Mouse (Mus musculus) embryonic facial prominence, embryonic 15.5 days (tissue): ENCODE measurements around the gene Cryab. TPM values are rescaled to one million over a fixed set of nuclear protein-coding genes. Genes with fewer than 3 reads are reported as not detected.

Experiments
- ATAC-seq: fragments of 200-750 bp; cut with Nextera tagmentation; 2 replicates; pipeline ENCODE4 v1.8.0; 2017; ENCODE audit warnings: low read depth, moderate TSS enrichment; ENCODE audit not compliant: insufficient number of reproducible peaks, low FRiP score, low TSS enrichment
- H3K27ac ChIP-seq: fragments of 300-500 bp; sonication (generic); replicated peaks from 2 replicates; pipeline ENCODE4 v1.5.1; 2015; ENCODE audit warnings: mild to moderate bottlenecking, inconsistent platforms
- H3K27me3 ChIP-seq: fragments of 300-500 bp; sonication (generic); 2 replicates; pipeline ENCODE4 v1.6.1; 2015; ENCODE audit warnings: inconsistent platforms
- H3K36me3 ChIP-seq: fragments of 300-500 bp; sonication (generic); 2 replicates; pipeline ENCODE4 v1.6.1; 2015; ENCODE audit warnings: mild to moderate bottlenecking, inconsistent platforms
- H3K4me1 ChIP-seq: fragments of 300-500 bp; sonication (generic); 2 replicates; pipeline ENCODE4 v1.6.1; 2015; ENCODE audit warnings: inconsistent platforms
- H3K4me2 ChIP-seq: fragments of 300-500 bp; sonication (generic); replicated peaks from 2 replicates; pipeline ENCODE4 v1.6.1; 2015; ENCODE audit warnings: mild to moderate bottlenecking, inconsistent platforms
- H3K4me3 ChIP-seq: fragments of 300-500 bp; sonication (generic); replicated peaks from 2 replicates; pipeline ENCODE4 v1.5.1; 2015; ENCODE audit warnings: mild to moderate bottlenecking, inconsistent platforms
- H3K9ac ChIP-seq: fragments of 300-500 bp; sonication (generic); 2 replicates; pipeline ENCODE4 v1.6.1; 2015; ENCODE audit warnings: inconsistent platforms
- H3K9me3 ChIP-seq: fragments of 300-500 bp; sonication (generic); replicated peaks from 2 replicates; pipeline ENCODE4 v1.6.1; 2016; ENCODE audit warnings: inconsistent platforms
- WGBS: fragments of 180-500 bp; shearing (Covaris S2); methylation state at CpG from one replicate; pipeline ENCODE4 v1.1.7; 2015; 5-methylcytosine and 5-hydroxymethylcytosine counted together
- polyA plus RNA-seq: library from polyadenylated mRNA; unstranded; fragments of >200 nt; fragmentation: Nextera tagmentation; extraction: Ambion mirVana; gene quantifications from 2 replicates; pipeline ENCODE4 v1.2.1, GENCODE M21; 2015

Cryab gene
- polyA plus RNA-seq, 1 experiment from 2014 or later = 139 TPM

DNA sequence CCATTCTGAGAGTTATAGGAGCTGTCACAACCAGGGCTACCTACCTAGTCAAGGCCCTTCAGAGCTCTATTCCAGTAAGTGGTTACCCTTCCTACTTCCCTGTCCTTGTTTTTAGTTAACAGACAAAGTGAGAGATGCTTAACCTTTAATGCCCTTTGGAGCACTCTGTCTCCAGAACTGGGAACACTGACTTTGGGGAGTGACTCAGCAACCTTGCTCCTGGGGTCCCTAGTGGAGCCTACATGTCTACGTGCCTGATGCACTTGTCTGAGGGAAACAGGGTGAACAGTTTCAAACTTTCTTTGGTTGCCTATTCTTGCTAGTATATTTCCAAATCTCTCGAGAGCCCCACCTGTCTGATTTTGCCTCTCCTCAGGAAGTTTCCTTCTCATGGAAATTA, 8.4 kb upstream of the Cryab start:
- no peaks in the 10 kb centered on the region for H3K36me3 ChIP-seq
- WGBS = 73% methylated on average over 2 of the region's 2 CpGs
- ATAC-seq = no peak
- no peak overlapping the region for H3K4me3 ChIP-seq
- H3K27ac ChIP-seq = no peak overlapping the region
- H3K4me2 ChIP-seq = no peak overlapping the region
- H3K9ac ChIP-seq = no peak overlapping the region
- H3K27me3 ChIP-seq = no peaks in the 10 kb centered on the region
- H3K9me3 ChIP-seq = no peaks in the 10 kb centered on the region
- peaks cover 8% of the 10 kb centered on the region; the same call in 1 of the 2 replicates for H3K4me1 ChIP-seq

DNA sequence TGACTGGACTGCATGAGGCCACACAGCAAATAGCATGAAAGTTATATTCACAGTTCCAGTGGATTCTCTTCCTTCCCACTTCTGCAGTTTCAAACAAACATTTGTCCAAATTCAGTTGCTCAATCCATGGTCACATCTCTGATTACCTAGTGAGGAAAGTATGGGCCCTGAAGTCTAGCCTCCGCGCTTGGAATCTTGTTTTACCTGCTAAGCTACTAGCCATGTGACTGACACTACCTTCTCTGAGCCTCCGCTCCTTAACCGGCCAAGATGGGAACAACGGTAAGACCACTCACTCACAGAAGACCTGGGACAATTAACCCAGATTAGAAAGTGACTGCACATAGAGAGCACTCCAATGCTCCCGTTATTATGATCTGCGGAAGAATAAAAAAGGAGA, 5.3 kb upstream of the Cryab start:
- peak overlapping the region; percentile 77; the same call in 1 of the 2 replicates for H3K27ac ChIP-seq
- no peaks in the 10 kb centered on the region for H3K36me3 ChIP-seq
- H3K9ac ChIP-seq = no peak overlapping the region; the same call in 1 of the 2 replicates
- no peaks in the 10 kb centered on the region for H3K27me3 ChIP-seq
- WGBS = 14% methylated on average over 7 of the region's 7 CpGs
- H3K9me3 ChIP-seq = no peaks in the 10 kb centered on the region
- peak overlapping the region; percentile 59 for H3K4me2 ChIP-seq
- peaks cover 8% of the 10 kb centered on the region; the same call in 1 of the 2 replicates for H3K4me1 ChIP-seq
- no peak for ATAC-seq
- peak overlapping the region; percentile 42 for H3K4me3 ChIP-seq

DNA sequence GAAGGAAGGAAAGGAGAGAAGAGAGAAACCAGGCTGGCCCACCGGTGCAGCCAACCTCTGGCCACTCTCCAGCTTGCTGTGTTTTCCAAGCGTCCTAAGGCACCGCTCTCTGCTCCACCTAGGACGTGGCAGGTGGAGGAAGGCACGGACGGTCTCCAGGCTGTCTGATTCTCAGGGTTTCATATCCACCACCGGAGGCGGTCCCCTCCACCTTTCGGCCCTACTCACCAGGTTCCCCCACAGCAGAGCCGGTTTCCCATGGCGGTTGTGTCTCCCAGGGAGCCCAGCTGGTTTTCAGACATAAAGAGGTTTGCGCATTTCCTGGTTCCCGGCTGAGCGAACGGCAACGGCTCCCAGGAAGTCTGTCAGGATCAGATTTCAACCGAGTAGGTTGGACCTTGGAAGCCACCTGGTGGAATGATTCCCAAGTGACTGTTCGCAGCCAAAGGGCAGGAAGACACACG, 4.9 kb upstream of the Cryab start, which contains the start of gene 2310030G06Rik:
Gene 2310030G06Rik (minus strand): TSS at position 323 of the 464 bp plus-strand sequence.
- peak within 1 kb of the TSS; percentile 29; the same call in 1 of the 2 replicates for H3K9ac ChIP-seq
- peak within 1 kb of the TSS; percentile 77 for H3K27ac ChIP-seq
- H3K4me1 ChIP-seq = peaks cover 13% of the 10 kb centered on the region; the same call in 1 of the 2 replicates
- ATAC-seq = peak; percentile 77
- H3K27me3 ChIP-seq = no peaks in the 10 kb centered on the region
- H3K4me3 ChIP-seq = peak within 1 kb of the TSS; percentile 42
- no peaks in the 10 kb centered on the region for H3K9me3 ChIP-seq
- H3K36me3 ChIP-seq = no peaks in the 10 kb centered on the region
- peak within 1 kb of the TSS; percentile 59 for H3K4me2 ChIP-seq
- 2% methylated on average over 19 of the region's 19 CpGs for WGBS

DNA sequence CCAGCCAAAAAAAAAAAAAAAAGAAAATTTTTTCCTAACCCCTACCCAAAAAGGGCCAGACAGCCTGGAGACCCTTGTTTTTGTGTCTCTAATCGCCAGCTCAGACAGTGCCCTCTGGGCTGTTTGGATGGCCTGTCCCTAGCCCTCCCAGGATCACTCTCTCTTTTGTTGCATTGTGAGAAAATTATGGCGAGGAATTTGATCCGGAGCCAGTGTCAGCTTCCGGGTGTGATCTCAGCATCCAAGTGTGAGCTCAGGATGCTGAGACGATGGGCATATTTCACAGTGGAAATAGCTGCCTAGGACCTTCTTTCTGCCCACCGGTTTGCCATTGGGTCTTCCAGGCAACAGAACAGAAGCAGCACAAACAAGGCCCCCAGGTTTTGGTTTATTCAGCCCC, 419 bp upstream of the Cryab start:
- Histone ChIP-seq H3K27me3 (no peaks in the 10 kb centered on the region), H3K4me2 (no peak overlapping the region), H3K9me3 (no peaks in the 10 kb centered on the region), H3K9ac (no peak overlapping the region; the same call in 1 of the 2 replicates), H3K27ac (no peak overlapping the region), H3K4me3 (peak overlapping the region; percentile 21; the same call in 1 of the 2 replicates), H3K4me1 (peaks cover 29% of the 10 kb centered on the region), H3K36me3 (no peaks in the 10 kb centered on the region)
- ATAC-seq = no peak
- 39% methylated on average over 6 of the region's 6 CpGs for WGBS

DNA sequence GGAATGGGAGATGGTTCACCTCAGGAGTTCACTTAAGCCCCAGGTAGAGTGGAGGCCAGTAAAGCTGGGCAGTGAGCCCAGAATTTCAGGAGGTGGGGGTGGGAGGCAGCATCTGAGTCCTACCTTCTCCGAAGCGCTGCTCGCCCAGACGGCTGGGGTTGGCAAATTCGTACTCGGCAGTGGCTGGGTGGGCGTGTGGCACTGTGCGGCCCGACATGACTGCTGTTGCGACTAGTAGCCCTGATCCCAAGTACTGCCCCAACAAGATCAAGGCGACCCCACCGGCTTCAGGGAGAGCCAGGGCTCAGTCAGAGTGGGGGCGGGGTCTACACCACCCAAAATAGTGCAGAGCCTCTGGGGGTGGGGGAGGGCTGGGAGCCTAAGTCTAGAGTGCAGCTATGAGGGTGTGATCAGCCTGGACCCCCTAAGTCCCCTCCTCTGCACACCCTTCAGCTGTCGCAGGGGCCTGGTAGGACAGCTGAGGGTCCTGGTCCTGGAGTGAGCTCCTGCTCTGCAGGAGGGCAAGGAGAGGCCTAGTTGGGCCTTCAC, 1.0 kb downstream of the Cryab start, which contains the start of gene Hspb2:
Gene Hspb2 (minus strand): TSS at position 301 of the 549 bp plus-strand sequence.
- WGBS = 53% methylated on average over 14 of the region's 14 CpGs
- Histone ChIP-seq H3K9me3 (no peaks in the 10 kb centered on the region), H3K4me3 (peak within 1 kb of the TSS; percentile 21), H3K9ac (no peak within 1 kb of the TSS), H3K36me3 (no peaks in the 10 kb centered on the region), H3K27ac (peak within 1 kb of the TSS; percentile 68), H3K4me1 (peaks cover 21% of the 10 kb centered on the region), H3K4me2 (peak within 1 kb of the TSS; percentile 28), H3K27me3 (no peaks in the 10 kb centered on the region)
- peak; percentile 77 for ATAC-seq

DNA sequence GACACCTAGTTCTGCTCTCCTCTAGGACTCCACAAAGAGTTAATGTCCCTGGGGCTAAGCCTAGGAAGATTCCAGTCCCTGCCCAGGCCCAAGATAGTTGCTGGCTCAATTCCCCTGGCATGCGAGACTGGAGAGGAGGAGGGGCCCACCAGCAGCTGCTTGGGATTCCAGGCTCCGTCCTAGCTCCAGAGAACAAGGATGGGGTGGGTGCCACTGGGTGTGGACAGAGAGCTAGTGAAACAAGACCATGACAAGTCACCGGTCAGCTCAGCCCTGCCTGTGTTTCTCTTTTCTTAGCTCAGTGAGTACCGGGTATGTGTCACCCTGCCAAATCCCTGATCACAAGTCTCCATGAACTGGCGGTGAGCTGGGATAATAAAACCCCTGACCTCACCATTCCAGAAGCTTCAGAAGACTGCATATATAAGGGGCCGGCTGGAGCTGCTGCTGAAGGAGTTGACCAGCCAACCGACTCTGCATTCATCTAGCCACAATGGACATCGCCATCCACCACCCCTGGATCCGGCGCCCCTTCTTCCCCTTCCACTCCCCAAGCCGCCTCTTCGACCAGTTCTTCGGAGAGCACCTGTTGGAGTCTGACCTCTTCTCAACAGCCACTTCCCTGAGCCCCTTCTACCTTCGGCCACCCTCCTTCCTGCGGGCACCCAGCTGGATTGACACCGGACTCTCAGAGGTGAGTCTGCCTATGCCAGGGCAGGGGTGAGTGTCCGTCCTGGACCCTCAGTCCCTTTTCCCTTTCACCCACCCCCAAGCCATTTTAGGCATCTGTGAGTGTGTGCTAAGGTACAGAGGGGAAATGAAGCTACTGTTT, 1.9 kb downstream of the Cryab start:
- peak overlapping the region; percentile 68 for H3K27ac ChIP-seq
- no peaks in the 10 kb centered on the region for H3K9me3 ChIP-seq
- H3K4me3 ChIP-seq = peak overlapping the region; percentile 21
- peaks cover 21% of the 10 kb centered on the region for H3K4me1 ChIP-seq
- ATAC-seq = peak; percentile 83
- no peaks in the 10 kb centered on the region for H3K36me3 ChIP-seq
- peak overlapping the region; percentile 28 for H3K4me2 ChIP-seq
- H3K9ac ChIP-seq = no peak overlapping the region
- WGBS = 65% methylated on average over 17 of the region's 17 CpGs
- no peaks in the 10 kb centered on the region for H3K27me3 ChIP-seq

DNA sequence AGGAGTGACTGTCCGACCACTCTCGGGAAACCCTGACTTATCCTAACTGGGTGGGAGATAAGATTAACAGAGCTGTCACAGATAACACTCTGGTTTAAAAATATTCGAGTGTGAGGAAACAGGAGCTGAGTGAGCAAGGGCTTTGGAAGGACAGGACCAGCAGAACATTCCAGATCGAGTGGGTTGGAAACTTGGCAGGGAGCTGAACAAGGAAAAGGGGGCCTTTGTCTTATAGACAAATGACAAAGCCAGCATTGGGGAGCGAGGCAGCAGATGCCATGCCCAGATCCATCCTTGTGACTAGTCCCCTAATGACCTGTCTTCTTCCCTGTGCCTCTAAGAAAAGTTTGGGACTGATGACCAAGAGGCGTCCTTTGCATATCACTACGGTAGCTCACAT, 2.8 kb downstream of the Cryab start:
- Histone ChIP-seq H3K36me3 (no peaks in the 10 kb centered on the region), H3K9ac (no peak overlapping the region), H3K4me1 (peaks cover 21% of the 10 kb centered on the region), H3K27me3 (no peaks in the 10 kb centered on the region), H3K9me3 (no peaks in the 10 kb centered on the region), H3K27ac (no peak overlapping the region; the same call in 1 of the 2 replicates), H3K4me2 (no peak overlapping the region; the same call in 1 of the 2 replicates), H3K4me3 (peak overlapping the region; percentile 21; the same call in 1 of the 2 replicates)
- ATAC-seq = no peak
- 64% methylated on average over 7 of the region's 7 CpGs for WGBS

DNA sequence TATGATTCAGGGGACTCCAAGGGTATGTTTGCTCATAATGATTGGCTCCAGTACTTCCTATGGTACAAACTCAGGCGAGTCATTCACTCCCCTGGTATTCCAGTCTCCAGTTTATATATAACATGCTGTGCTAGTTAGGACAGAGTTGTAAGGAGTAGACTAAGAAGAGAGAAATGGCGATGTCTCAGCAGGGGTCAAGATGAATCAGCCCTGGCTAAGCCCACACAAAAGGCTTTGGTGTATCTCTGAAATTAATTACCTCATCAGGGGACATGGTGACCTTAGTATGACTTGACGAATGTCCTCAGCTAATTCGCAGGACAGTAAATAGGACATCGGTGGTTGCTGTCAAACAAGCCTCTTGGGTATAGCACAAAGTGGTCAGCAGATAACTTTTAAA, 5.6 kb downstream of the Cryab start:
- Histone ChIP-seq H3K9ac (no peak overlapping the region), H3K36me3 (no peaks in the 10 kb centered on the region), H3K4me3 (no peak overlapping the region), H3K27me3 (no peaks in the 10 kb centered on the region), H3K27ac (no peak overlapping the region), H3K4me1 (peaks cover 12% of the 10 kb centered on the region), H3K9me3 (no peaks in the 10 kb centered on the region), H3K4me2 (no peak overlapping the region)
- ATAC-seq = no peak
- WGBS = 62% methylated on average over 5 of the region's 5 CpGs

DNA sequence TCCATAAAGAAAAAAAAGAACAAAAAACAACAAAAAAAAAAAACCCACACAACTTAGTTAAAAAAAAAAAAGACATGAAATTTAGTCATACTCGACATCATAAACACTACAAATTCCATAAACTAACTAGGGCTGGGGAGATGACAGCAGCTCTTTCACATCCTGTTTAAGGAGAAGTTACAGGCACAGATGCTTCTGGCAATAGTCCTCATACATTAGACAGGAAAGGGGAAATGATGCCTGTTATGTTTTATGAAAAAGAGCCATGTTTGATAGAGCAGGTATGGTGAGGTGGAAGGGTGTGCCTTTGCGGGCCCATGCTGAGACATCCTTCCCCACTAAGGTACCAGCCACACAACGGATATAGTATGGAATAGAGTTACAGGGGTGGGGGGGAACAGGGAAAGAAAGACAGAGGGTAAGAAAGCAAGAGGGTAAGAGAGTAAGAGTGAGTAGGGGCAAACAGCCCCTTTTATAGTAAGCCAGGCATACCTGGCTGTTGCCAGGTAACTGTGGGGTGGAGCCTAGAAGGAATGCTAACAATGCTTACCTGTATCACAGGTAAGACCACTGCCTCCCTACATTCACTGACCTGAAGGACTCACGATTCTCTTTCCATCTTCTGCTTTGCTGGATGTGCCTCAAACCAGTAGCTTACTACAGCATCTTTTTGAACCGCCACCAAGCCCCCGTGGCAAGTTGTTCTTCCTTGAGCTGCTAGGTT, 10.6 kb downstream of the Cryab start:
- Histone ChIP-seq H3K27me3 (no peaks in the 10 kb centered on the region), H3K4me3 (no peak overlapping the region), H3K27ac (no peak overlapping the region), H3K36me3 (no peaks in the 10 kb centered on the region), H3K4me1 (no peaks in the 10 kb centered on the region), H3K9me3 (no peaks in the 10 kb centered on the region), H3K9ac (no peak overlapping the region), H3K4me2 (no peak overlapping the region)
- WGBS = 49% methylated on average over 6 of the region's 6 CpGs
- ATAC-seq = no peak

DNA sequence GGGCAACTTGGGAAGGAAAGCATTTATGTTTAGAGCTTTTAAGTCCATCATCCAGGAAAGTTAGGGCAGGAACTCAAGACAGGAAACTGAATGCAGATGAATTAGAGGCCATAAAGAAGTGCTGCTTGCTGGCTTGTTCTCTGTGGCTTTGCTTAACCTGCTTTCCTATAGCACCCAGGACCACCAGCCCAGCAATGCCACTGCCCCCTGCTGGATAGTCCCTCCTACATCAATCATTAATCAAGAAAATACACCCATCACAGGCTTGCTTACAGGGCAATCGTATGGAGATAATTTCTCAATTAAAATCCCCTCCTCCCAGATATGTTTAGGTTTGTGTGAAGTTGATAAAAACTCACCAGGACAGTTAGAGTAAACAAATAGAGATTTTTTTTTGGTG, 12.2 kb downstream of the Cryab start:
- Histone ChIP-seq H3K9me3 (no peaks in the 10 kb centered on the region), H3K4me1 (peaks cover 5% of the 10 kb centered on the region; the same call in 1 of the 2 replicates), H3K36me3 (no peaks in the 10 kb centered on the region), H3K9ac (no peak overlapping the region), H3K27me3 (no peaks in the 10 kb centered on the region), H3K27ac (no peak overlapping the region), H3K4me2 (no peak overlapping the region), H3K4me3 (no peak overlapping the region)
- no peak for ATAC-seq
- 51% methylated on average over 1 of the region's 1 CpGs for WGBS
